Mouse (Mus musculus) adipocyte (in vitro differentiated cells): ENCODE data around the gene Ifne.
"Not testable (repeated sequence)": the region's sequence is repeated elsewhere in the genome, so short reads cannot be mapped to it uniquely, and the experiment has no call there.

Experiments
- DNase-seq: peaks from one replicate; pipeline ENCODE4 v3.0.0-alpha.2; 2016; ENCODE audit warnings: low spot score

Ifne gene

DNA sequence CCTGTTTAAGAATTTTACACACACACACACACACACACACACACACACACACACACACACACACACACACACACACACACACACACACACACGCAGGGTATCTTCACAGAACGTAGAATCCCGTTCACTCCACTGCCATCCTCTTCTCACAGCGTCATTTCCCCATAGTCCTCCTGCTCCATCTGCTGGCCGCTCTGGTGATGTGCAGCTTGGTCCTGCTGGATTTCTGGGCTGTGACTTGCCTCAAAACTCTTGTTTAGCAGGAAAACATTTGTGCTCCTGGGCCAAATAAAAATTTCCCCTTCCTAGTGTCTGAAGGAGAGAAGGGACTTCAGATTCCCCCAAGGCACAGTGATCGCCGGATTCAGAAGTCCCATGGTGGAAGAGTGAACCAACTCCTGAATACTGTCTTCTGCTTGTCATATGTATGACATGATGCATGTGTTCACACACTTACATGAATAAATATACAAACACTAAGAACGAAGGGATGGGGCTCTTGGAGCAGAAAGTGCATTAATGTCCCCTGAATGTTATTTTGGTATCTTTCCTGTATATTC, 12.6 kb downstream of the Ifne start:
- peak; percentile 81 for DNase-seq

DNA sequence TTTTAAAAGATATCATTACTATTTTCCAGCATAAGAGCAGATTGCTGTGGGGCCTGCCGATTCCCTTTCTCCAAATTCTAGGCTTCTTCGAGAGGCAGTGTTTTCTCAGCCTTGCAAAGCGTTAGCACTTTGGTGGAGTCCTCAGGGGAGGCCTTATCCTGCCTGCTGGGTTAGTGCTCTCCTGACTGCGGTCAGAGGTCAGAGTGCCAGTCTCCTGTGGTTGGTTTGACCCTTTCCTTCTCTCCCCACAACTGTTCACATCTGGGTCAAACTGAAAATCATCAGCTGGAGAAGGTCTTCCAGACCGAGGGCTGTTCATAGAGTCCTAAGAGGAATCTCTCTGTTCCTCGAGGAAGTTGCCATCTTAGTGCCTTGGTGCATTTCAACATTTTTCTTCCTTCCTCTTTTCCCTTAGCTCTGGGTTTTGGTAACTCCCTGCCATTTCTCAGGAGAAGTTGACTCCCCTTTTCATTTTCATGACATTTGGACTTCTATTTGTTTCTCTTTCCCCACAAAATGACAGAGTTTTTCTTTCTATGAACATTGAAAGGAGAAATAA, 14.9 kb downstream of the Ifne start:
- DNase-seq, result no peak

DNA sequence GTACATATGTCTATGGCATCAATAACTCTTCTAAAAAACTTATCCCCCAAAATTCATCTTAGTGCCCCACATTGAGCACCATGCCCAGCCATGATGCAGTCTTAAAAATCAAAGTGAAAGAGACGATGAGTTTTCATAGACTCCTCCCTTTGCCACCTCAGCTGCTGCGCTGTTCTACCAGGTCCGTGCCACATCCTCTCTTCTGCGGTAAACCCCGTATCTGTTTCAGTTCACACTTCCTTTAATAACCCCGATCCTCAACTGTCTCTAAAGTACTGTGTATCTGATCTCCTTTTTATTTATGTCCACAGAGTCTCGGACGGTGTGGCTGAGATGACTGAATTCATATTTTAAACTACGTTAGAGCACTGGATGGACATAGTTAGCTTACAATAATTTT, 15.4 kb downstream of the Ifne start:
- no peak for DNase-seq

- no peak for DNase-seq
These were observed 16.7 kb downstream of the Ifne start for GRCm38 (mm10) chr4:88863309-88863708.

DNA sequence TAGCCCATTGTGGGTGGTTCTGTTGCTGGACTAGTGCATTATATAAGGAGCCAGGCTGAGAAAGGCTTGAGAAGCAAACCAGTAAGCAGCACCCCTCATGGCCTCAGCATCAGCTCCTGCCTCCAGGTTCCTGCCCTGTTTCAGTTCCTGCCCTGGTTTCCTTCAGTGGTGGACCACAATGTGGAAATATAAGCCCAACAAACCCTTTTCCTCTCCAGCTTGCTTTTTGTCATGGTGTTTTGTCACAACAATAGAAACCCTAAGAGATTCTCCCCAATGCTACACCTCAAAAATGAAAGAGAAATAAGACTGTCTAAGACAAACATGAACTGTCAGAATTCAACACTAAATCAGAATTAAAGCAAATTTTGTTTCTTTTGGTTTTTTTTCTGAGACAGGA, 20.8 kb downstream of the Ifne start:
- no peak for DNase-seq

DNA sequence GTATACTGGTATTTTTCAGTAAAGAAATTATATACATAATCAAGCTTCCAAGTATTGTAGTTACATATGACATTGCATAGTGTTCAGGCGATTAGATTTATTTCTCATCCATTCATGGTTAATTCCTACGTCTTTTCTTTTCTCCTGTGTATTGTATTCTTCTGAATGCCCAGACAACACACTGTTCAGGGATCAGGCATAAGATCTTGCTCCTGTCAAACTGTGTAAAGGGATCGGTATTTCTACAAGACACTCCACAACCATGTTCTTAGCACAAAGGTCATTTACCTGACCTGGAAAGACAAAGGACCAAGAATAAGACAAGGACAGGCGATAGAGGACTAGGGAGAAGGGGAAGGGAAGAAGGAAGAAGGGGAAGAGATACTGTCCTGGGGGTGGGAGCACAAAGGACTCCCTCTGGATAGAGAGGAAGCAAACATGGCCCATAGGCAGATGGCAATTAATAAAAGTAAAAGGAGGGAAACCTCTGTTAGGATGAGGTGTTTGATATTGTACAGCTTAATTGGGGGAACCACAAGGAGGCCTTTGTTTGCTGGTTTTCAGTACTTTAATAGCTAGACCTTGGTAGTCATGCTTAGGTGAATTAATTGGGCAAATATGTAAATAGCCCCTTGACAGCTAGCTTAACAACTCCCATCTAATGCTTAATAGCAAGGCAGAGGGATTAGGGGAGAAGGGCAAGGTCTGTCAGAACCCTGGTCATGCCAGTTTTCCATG, 28.8 kb downstream of the Ifne start:
- DNase-seq, result no peak

DNA sequence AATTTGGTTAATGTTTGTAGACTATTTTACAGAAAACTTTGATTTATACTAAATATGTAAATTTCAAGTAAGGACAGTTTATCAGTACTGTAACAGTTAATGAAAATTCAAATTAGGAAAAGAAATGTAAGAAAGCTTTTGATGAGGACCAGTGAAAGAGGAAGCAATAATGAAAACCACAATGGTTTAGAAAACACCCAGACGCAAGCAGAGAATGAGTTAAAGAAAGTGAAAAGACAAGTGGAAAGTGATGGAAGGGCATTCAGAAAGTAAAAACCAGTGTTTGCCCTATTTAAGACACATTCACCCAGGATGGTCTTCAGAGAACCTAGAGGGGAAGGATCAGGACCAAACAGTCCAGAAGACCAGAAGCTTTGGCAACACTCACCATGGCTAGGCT, 30.3 kb downstream of the Ifne start, which contains the start of gene Ifna1:
Ifna1 (plus strand) TSS at position 390 of the 400 bp plus-strand sequence.
- DNase-seq, result no peak

DNA sequence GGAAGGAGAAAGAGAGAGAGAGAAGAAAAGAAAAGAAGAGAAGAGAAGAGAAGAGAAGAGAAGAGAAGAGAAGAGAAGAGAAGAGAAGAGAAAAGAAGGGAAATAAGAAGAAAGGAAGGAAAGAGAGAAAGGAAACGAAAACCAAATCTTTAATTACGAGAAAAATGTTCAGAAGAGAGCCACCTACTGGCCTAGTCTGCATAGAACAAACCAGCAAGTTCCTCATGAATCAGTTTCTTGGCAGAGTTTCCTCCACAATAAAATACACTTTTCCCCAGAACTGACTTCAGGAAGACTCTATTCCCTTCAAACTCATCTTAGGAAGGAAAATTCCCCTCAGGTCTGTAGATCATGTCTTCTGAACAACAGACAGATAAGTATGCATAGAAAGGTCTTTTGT, 34.7 kb downstream of the Ifne start:
- DNase-seq, result peak; percentile 14

DNA sequence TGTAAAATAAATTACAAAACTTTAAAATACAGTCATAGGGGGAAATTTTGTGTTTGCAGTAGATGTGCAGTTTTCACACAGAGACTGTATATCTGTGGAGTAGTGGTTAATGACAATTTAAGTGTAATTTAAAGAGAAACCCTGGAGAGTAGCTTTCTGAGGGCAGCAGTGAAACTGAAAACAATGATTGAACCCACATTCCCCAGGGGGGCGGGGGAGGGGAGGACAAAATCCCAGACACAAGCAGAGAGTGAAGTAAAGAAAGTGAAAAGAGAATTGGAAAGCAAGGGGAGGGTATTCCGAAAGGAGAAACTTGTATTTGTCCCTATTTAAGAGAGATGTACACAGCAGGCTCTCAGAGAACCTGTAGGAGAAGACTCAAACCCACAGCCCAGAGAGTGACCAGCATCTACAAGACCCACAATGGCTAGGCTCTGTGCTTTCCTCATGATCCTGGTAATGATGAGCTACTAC, 38.5 kb downstream of the Ifne start, which contains the start of gene Ifna4:
Ifna4 (plus strand) TSS at position 424 of the 474 bp plus-strand sequence.
- DNase-seq, result no peak

DNA sequence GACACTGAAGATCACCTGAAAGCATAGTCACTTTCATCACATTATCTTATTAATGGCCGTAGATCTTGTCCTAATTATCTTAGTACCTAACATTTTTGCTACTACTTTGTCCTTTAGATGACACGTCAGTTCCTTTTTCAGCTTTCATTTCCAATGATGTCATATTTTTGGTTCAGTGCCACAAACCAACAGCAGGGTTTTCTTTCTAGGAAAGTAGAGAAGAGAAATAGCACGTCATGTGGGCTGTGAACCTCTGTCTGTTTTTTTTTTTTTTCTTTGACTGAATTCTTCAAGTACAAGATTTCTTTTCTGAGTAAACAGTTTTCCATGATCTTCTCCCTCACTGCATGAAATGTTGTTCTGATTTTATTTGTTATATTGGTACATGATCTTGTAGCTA, 39.9 kb downstream of the Ifne start:
- DNase-seq, result no peak

- DNase-seq, result peak; percentile 23
These were observed 41.2 kb downstream of the Ifne start for GRCm38 (mm10) chr4:88838828-88839227.

GRCm38 (mm10) chr4:88835225-88835624, 44.8 kb downstream of the Ifne start, which contains the start of gene Ifna5:
TSS of gene Ifna5 (plus strand) at chr4:88835525.
- DNase-seq, result not testable (repeated sequence)

- peak; percentile 39 for DNase-seq
These were observed 49.5 kb downstream of the Ifne start for GRCm38 (mm10) chr4:88830523-88830922.
